Mouse (Mus musculus): ENCODE measurements around the gene Grxcr1.

DNA sequence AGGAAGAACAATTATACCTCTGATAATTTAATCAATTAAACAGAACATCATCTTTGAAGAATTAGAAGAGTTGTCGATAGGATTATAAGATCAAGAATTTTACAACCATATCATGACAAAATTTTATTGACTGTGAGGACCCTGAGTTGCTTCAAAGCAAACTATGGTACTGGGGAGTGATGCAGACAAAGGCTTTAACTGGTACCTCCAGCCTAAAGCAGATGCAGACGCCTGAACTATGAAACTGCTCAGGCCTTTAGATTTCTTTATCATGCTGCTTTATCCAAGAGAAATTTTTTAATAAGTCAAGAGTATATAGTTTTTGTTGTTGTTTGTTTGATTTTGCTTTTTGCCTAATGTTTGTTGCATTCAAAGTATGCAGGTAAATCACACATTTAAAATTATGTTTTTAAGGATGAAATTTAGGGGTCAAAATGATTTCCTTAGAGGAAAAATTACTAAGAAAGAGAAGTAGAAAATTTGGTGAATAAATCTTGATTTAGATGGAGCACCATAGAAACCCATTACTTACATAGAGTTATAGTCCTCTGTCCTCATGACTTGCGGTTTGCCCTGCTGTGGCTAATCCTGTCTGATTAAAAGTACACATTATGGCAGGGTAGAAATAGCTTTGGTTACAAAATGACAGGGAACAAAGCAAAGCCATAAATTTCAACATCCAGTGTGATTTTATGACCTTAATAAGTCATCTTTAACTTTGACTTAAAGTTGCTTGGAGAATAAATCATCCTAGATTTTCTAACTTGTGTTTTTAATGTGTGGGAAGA, 97.4 kb downstream of the Grxcr1 start:
- TF ChIP-seq CTCF (conservative IDR thresholded peaks at IDR 0.05; ENCODE audit: insufficient read depth, insufficient read length, low read depth, low read length), result no peak
- no peak for TF ChIP-seq POLR2A (IDR thresholded peaks at IDR 0.05; ENCODE audit: low read depth, low read length)

All from kidney, adult 2 months (tissue).